Mouse (Mus musculus) kidney, adult 2 months (tissue): ENCODE measurements around the gene Zic4. TPM values are rescaled to one million over a fixed set of nuclear protein-coding genes. Genes with fewer than 3 reads are reported as not detected.

Experiments used
- DNase-seq: peaks from one replicate; pipeline ENCODE4 v3.0.0; 2021
- H3K27ac ChIP-seq: fragments of 200-500 bp; 2 replicates; pipeline ENCODE4 v1.5.1; 2012; ENCODE audit warnings: low read depth, low read length, control low read depth, inconsistent platforms; ENCODE audit not compliant: insufficient read depth
- H3K27me3 ChIP-seq: fragments of 200-500 bp; replicated peaks from 2 replicates; pipeline ENCODE4 v1.6.1; 2012; ENCODE audit warnings: mild to moderate bottlenecking, moderate library complexity, low read length, inconsistent platforms; ENCODE audit not compliant: control insufficient read depth, insufficient read depth
- H3K36me3 ChIP-seq: fragments of 200-500 bp; 2 replicates; pipeline ENCODE4 v1.6.1; 2012; ENCODE audit warnings: mild to moderate bottlenecking, moderate library complexity, low read length, inconsistent platforms; ENCODE audit not compliant: control insufficient read depth, insufficient read depth
- H3K4me1 ChIP-seq: fragments of 200-500 bp; 2 replicates; pipeline ENCODE4 v1.6.1; 2011; ENCODE audit warnings: low read length; ENCODE audit not compliant: control insufficient read depth, insufficient read depth
- H3K4me3 ChIP-seq: fragments of 200-500 bp; 2 replicates; pipeline ENCODE4 v1.5.1; 2011; ENCODE audit warnings: mild to moderate bottlenecking, low read depth, low read length, control low read depth; ENCODE audit not compliant: insufficient read depth
- CTCF ChIP-seq: fragments of 200-500 bp; conservative IDR thresholded peaks from 2 replicates; pipeline ENCODE4 v1.5.1; 2011; ENCODE audit warnings: low read depth, mild to moderate bottlenecking, control low read depth, low read length, moderate library complexity, mixed read lengths; ENCODE audit not compliant: insufficient read depth, insufficient read length
- POLR2A ChIP-seq: fragments of 200-500 bp; IDR thresholded peaks from one replicate; pipeline ENCODE4 v1.6.1; 2011; ENCODE audit warnings: low read depth, low read length, control low read depth
- WGBS: fragments of 180-500 bp; shearing (Covaris S2); methylation state at CpG from one replicate; pipeline ENCODE4 v1.1.7; 2018; 5-methylcytosine and 5-hydroxymethylcytosine counted together
- polyA plus RNA-seq: library from polyadenylated mRNA; depleted of rRNA; stranded (reverse); fragments of >200 nt; gene quantifications from 2 replicates; pipeline ENCODE4 v1.2.3, GENCODE M21; 2012

Zic4 gene
- polyA plus RNA-seq, 1 experiment, result not detected

GRCm38 (mm10) chr9:91394211-91394646 is 32.0 kb downstream of the Zic4 start:
- no peaks in the 10 kb centered on the region for H3K4me1 ChIP-seq
- no peak overlapping the region for H3K4me3 ChIP-seq
- H3K36me3 ChIP-seq, result no peaks in the 10 kb centered on the region
- no peaks in the 10 kb centered on the region; the same call in 1 of the 2 replicates for H3K27me3 ChIP-seq
- WGBS, result 2% methylated on average over 14 of the region's 14 CpGs
- TF ChIP-seq CTCF (no peak), POLR2A (no peak)
- H3K27ac ChIP-seq, result no peak overlapping the region
- no peak for DNase-seq

- 7% methylated on average over 14 of the region's 14 CpGs for WGBS
These were observed 33.0 kb downstream of the Zic4 start for GRCm38 (mm10) chr9:91395066-91395772.

GRCm38 (mm10) chr9:91399976-91400375 is 37.8 kb downstream of the Zic4 start:
- no peak overlapping the region for H3K4me3 ChIP-seq
- H3K27me3 ChIP-seq, result peaks cover 3% of the 10 kb centered on the region; the same call in 1 of the 2 replicates
- TF ChIP-seq CTCF (no peak), POLR2A (no peak)
- DNase-seq, result no peak
- H3K27ac ChIP-seq, result no peak overlapping the region
- 13% methylated on average over 7 of the region's 7 CpGs for WGBS
- H3K4me1 ChIP-seq, result no peaks in the 10 kb centered on the region
- H3K36me3 ChIP-seq, result no peaks in the 10 kb centered on the region

More at GRCm38 (mm10) chr9:91395066-91395772, 33.0 kb downstream of the Zic4 start:
- Histone ChIP-seq H3K4me3 (no peak overlapping the region), H3K27me3 (no peaks in the 10 kb centered on the region; the same call in 1 of the 2 replicates), H3K4me1 (no peaks in the 10 kb centered on the region), H3K27ac (no peak overlapping the region), H3K36me3 (no peaks in the 10 kb centered on the region)
- TF ChIP-seq POLR2A (no peak), CTCF (no peak)
- no peak for DNase-seq

GRCm38 (mm10) chr9:91400482-91401093 is 38.4 kb downstream of the Zic4 start:
- 5% methylated on average over 8 of the region's 8 CpGs for WGBS
- H3K4me1 ChIP-seq, result no peaks in the 10 kb centered on the region
- no peak overlapping the region for H3K4me3 ChIP-seq
- no peak for DNase-seq
- 0 out of 2 replicates have a peak, but pooled peaks cover 3% of the 10 kb centered on the region for H3K27me3 ChIP-seq
- no peak for TF ChIP-seq POLR2A
- TF ChIP-seq CTCF, result no peak
- no peak overlapping the region for H3K27ac ChIP-seq
- H3K36me3 ChIP-seq, result no peaks in the 10 kb centered on the region

- no peaks in the 10 kb centered on the region for H3K4me1 ChIP-seq
- H3K27me3 ChIP-seq, result 0 out of 2 replicates have a peak, but pooled peaks cover 5% of the 10 kb centered on the region
- no peak for TF ChIP-seq POLR2A
- no peak for DNase-seq
- WGBS, result under 1% methylated on average over 10 of the region's 10 CpGs
- H3K36me3 ChIP-seq, result no peaks in the 10 kb centered on the region
- no peak overlapping the region for H3K27ac ChIP-seq
- no peak overlapping the region for H3K4me3 ChIP-seq
These were observed 39.3 kb downstream of the Zic4 start for GRCm38 (mm10) chr9:91401471-91401870.

GRCm38 (mm10) chr9:91404229-91404628 is 42.0 kb downstream of the Zic4 start:
- Histone ChIP-seq H3K4me3 (no peak overlapping the region), H3K4me1 (no peaks in the 10 kb centered on the region), H3K27me3 (0 out of 2 replicates have a peak, but pooled peaks cover 5% of the 10 kb centered on the region), H3K36me3 (no peaks in the 10 kb centered on the region), H3K27ac (no peak overlapping the region)
- TF ChIP-seq POLR2A (no peak), CTCF (no peak)
- no peak for DNase-seq
- 5% methylated on average over 13 of the region's 13 CpGs for WGBS

GRCm38 (mm10) chr9:91404905-91405752 is 42.9 kb downstream of the Zic4 start:
- Histone ChIP-seq H3K4me1 (no peaks in the 10 kb centered on the region), H3K27ac (no peak overlapping the region), H3K27me3 (peaks cover 5% of the 10 kb centered on the region; the same call in 1 of the 2 replicates), H3K4me3 (no peak overlapping the region), H3K36me3 (no peaks in the 10 kb centered on the region)
- WGBS, result 2% methylated on average over 27 of the region's 27 CpGs
- TF ChIP-seq POLR2A (no peak), CTCF (no peak)
- no peak for DNase-seq
